Mouse (Mus musculus) embryonic facial prominence, embryonic 15.5 days (tissue): Measurements from ENCODE around the gene Lyzl6. TPM values are rescaled to one million over a fixed set of nuclear protein-coding genes. Genes with fewer than 3 reads are reported as not detected.
"Not testable (repeated sequence)": the region's sequence is repeated elsewhere in the genome, so short reads cannot be mapped to it uniquely, and the experiment has no call there.

Experiments used
- ATAC-seq: fragments of 200-750 bp; cut with Nextera tagmentation; 2 replicates; pipeline ENCODE4 v1.8.0; 2017; ENCODE audit warnings: low read depth, moderate TSS enrichment; ENCODE audit not compliant: insufficient number of reproducible peaks, low FRiP score, low TSS enrichment
- H3K27ac ChIP-seq: fragments of 300-500 bp; sonication (generic); replicated peaks from 2 replicates; pipeline ENCODE4 v1.5.1; 2015; ENCODE audit warnings: mild to moderate bottlenecking, inconsistent platforms
- H3K27me3 ChIP-seq: fragments of 300-500 bp; sonication (generic); 2 replicates; pipeline ENCODE4 v1.6.1; 2015; ENCODE audit warnings: inconsistent platforms
- H3K36me3 ChIP-seq: fragments of 300-500 bp; sonication (generic); 2 replicates; pipeline ENCODE4 v1.6.1; 2015; ENCODE audit warnings: mild to moderate bottlenecking, inconsistent platforms
- H3K4me1 ChIP-seq: fragments of 300-500 bp; sonication (generic); 2 replicates; pipeline ENCODE4 v1.6.1; 2015; ENCODE audit warnings: inconsistent platforms
- H3K4me2 ChIP-seq: fragments of 300-500 bp; sonication (generic); replicated peaks from 2 replicates; pipeline ENCODE4 v1.6.1; 2015; ENCODE audit warnings: mild to moderate bottlenecking, inconsistent platforms
- H3K4me3 ChIP-seq: fragments of 300-500 bp; sonication (generic); replicated peaks from 2 replicates; pipeline ENCODE4 v1.5.1; 2015; ENCODE audit warnings: mild to moderate bottlenecking, inconsistent platforms
- H3K9ac ChIP-seq: fragments of 300-500 bp; sonication (generic); 2 replicates; pipeline ENCODE4 v1.6.1; 2015; ENCODE audit warnings: inconsistent platforms
- H3K9me3 ChIP-seq: fragments of 300-500 bp; sonication (generic); replicated peaks from 2 replicates; pipeline ENCODE4 v1.6.1; 2016; ENCODE audit warnings: inconsistent platforms
- WGBS: fragments of 180-500 bp; shearing (Covaris S2); methylation state at CpG from one replicate; pipeline ENCODE4 v1.1.7; 2015; 5-methylcytosine and 5-hydroxymethylcytosine counted together
- polyA plus RNA-seq: library from polyadenylated mRNA; unstranded; fragments of >200 nt; fragmentation: Nextera tagmentation; extraction: Ambion mirVana; gene quantifications from 2 replicates; pipeline ENCODE4 v1.2.1, GENCODE M21; 2015

Gene Lyzl6
- not detected in 2 replicates for polyA plus RNA-seq

GRCm38 (mm10) chr11:103638790-103639189, at the start of gene Lyzl6:
Gene Lyzl6 (minus strand): TSS chr11:103638890.
- Histone ChIP-seq H3K9ac (no peak within 1 kb of the TSS), H3K4me1 (no peaks in the 10 kb centered on the region), H3K4me2 (no peak within 1 kb of the TSS), H3K9me3 (no peaks in the 10 kb centered on the region), H3K36me3 (no peaks in the 10 kb centered on the region), H3K27me3 (peaks cover 16% of the 10 kb centered on the region), H3K4me3 (no peak within 1 kb of the TSS), H3K27ac (no peak within 1 kb of the TSS)
- no peak for ATAC-seq
- 69% methylated on average over 3 of the region's 3 CpGs for WGBS

GRCm38 (mm10) chr11:103686706-103687105, 48.0 kb upstream of the Lyzl6 start:
- peaks cover 5% of the 10 kb centered on the region; the same call in 1 of the 2 replicates for H3K4me1 ChIP-seq
- no peaks in the 10 kb centered on the region for H3K9me3 ChIP-seq
- no peak overlapping the region for H3K27ac ChIP-seq
- no peak for ATAC-seq
- peaks cover 64% of the 10 kb centered on the region for H3K36me3 ChIP-seq
- WGBS, result 41% methylated on average over 6 of the region's 6 CpGs
- H3K9ac ChIP-seq, result no peak overlapping the region
- no peak overlapping the region for H3K4me2 ChIP-seq
- H3K4me3 ChIP-seq, result no peak overlapping the region
- no peaks in the 10 kb centered on the region for H3K27me3 ChIP-seq

- WGBS, result 75% methylated on average over 7 of the region's 7 CpGs
- Histone ChIP-seq H3K4me2 (no peak overlapping the region), H3K4me3 (no peak overlapping the region), H3K4me1 (peaks cover 5% of the 10 kb centered on the region; the same call in 1 of the 2 replicates), H3K36me3 (peaks cover 77% of the 10 kb centered on the region), H3K9me3 (no peaks in the 10 kb centered on the region), H3K27me3 (no peaks in the 10 kb centered on the region), H3K27ac (no peak overlapping the region), H3K9ac (no peak overlapping the region)
- ATAC-seq, result no peak
These were observed 46.6 kb upstream of the Lyzl6 start for GRCm38 (mm10) chr11:103685261-103685736.

GRCm38 (mm10) chr11:103683667-103684334, 45.1 kb upstream of the Lyzl6 start:
- H3K27me3 ChIP-seq, result no peaks in the 10 kb centered on the region
- WGBS, result 79% methylated on average over 11 of the region's 11 CpGs
- H3K4me1 ChIP-seq, result no peaks in the 10 kb centered on the region; the same call in 1 of the 2 replicates
- H3K9ac ChIP-seq, result no peak overlapping the region
- H3K27ac ChIP-seq, result no peak overlapping the region
- no peak for ATAC-seq
- H3K9me3 ChIP-seq, result no peaks in the 10 kb centered on the region
- H3K4me2 ChIP-seq, result no peak overlapping the region
- no peak overlapping the region for H3K4me3 ChIP-seq
- H3K36me3 ChIP-seq, result peaks cover 88% of the 10 kb centered on the region

- H3K36me3 ChIP-seq, result peaks cover 47% of the 10 kb centered on the region
- not testable (repeated sequence) for H3K4me2 ChIP-seq, H3K27ac ChIP-seq, H3K27me3 ChIP-seq, H3K9ac ChIP-seq, ATAC-seq, H3K4me1 ChIP-seq, H3K9me3 ChIP-seq, H3K4me3 ChIP-seq
- WGBS, result 20% methylated on average over 2 of the region's 2 CpGs
These were observed 38.4 kb upstream of the Lyzl6 start for GRCm38 (mm10) chr11:103677042-103677441.

- Histone ChIP-seq H3K4me1 (no peaks in the 10 kb centered on the region), H3K9ac (no peak overlapping the region), H3K4me3 (no peak overlapping the region), H3K27ac (no peak overlapping the region), H3K9me3 (no peaks in the 10 kb centered on the region), H3K36me3 (peaks cover 33% of the 10 kb centered on the region), H3K4me2 (no peak overlapping the region), H3K27me3 (no peaks in the 10 kb centered on the region)
- ATAC-seq, result no peak
- 25% methylated on average over 3 of the region's 3 CpGs for WGBS
These were observed 36.9 kb upstream of the Lyzl6 start for GRCm38 (mm10) chr11:103675556-103675955.

- H3K9me3 ChIP-seq, result no peaks in the 10 kb centered on the region
- no peak overlapping the region for H3K4me2 ChIP-seq
- no peak overlapping the region for H3K27ac ChIP-seq
- H3K9ac ChIP-seq, result no peak overlapping the region
- WGBS, result 39% methylated on average over 13 of the region's 13 CpGs
- H3K4me3 ChIP-seq, result no peak overlapping the region
- no peaks in the 10 kb centered on the region for H3K36me3 ChIP-seq
- H3K27me3 ChIP-seq, result no peaks in the 10 kb centered on the region
- peaks cover 17% of the 10 kb centered on the region for H3K4me1 ChIP-seq
- ATAC-seq, result no peak
These were observed 28.3 kb upstream of the Lyzl6 start for GRCm38 (mm10) chr11:103666907-103667426.

GRCm38 (mm10) chr11:103666181-103666906, 27.7 kb upstream of the Lyzl6 start:
- no peak overlapping the region for H3K4me3 ChIP-seq
- H3K9ac ChIP-seq, result no peak overlapping the region
- H3K27me3 ChIP-seq, result no peaks in the 10 kb centered on the region
- ATAC-seq, result no peak
- no peak overlapping the region for H3K4me2 ChIP-seq
- H3K4me1 ChIP-seq, result peaks cover 17% of the 10 kb centered on the region
- no peaks in the 10 kb centered on the region for H3K36me3 ChIP-seq
- H3K27ac ChIP-seq, result no peak overlapping the region
- 24% methylated on average over 10 of the region's 10 CpGs for WGBS
- no peaks in the 10 kb centered on the region for H3K9me3 ChIP-seq

- Histone ChIP-seq H3K27me3 (no peaks in the 10 kb centered on the region), H3K9ac (no peak overlapping the region), H3K4me3 (no peak overlapping the region), H3K36me3 (no peaks in the 10 kb centered on the region), H3K27ac (no peak overlapping the region), H3K9me3 (no peaks in the 10 kb centered on the region), H3K4me2 (no peak overlapping the region), H3K4me1 (peaks cover 17% of the 10 kb centered on the region)
- WGBS, result 64% methylated on average over 1 of the region's 1 CpGs
- no peak for ATAC-seq
These were observed 27.0 kb upstream of the Lyzl6 start for GRCm38 (mm10) chr11:103665695-103666094.

GRCm38 (mm10) chr11:103663119-103663518, 24.4 kb upstream of the Lyzl6 start:
- Histone ChIP-seq H3K9me3 (no peaks in the 10 kb centered on the region), H3K4me2 (no peak overlapping the region), H3K9ac (no peak overlapping the region), H3K27ac (no peak overlapping the region), H3K27me3 (no peaks in the 10 kb centered on the region), H3K4me1 (peaks cover 17% of the 10 kb centered on the region), H3K36me3 (no peaks in the 10 kb centered on the region), H3K4me3 (no peak overlapping the region)
- WGBS, result 81% methylated on average over 8 of the region's 8 CpGs
- no peak for ATAC-seq

GRCm38 (mm10) chr11:103662546-103662945, 23.9 kb upstream of the Lyzl6 start:
- ATAC-seq, result no peak
- Histone ChIP-seq H3K4me1 (peaks cover 17% of the 10 kb centered on the region), H3K27me3 (0 out of 2 replicates have a peak, but pooled peaks cover 1% of the 10 kb centered on the region), H3K4me3 (no peak overlapping the region), H3K9me3 (no peaks in the 10 kb centered on the region), H3K4me2 (no peak overlapping the region), H3K27ac (no peak overlapping the region), H3K9ac (no peak overlapping the region), H3K36me3 (no peaks in the 10 kb centered on the region)
- WGBS, result 73% methylated on average over 5 of the region's 5 CpGs
